Mouse (Mus musculus) gastrocnemius, postnatal 25 days (tissue): Measurements from ENCODE around the gene Fermt3. TPM values are rescaled to one million over a fixed set of nuclear protein-coding genes. Genes with fewer than 3 reads are reported as not detected.

Experiments
- DNase-seq: peaks from one replicate; pipeline ENCODE4 v3.0.0; 2022
- total RNA-seq, 2 experiments: library from RNA; stranded (reverse); gene quantifications; 1 replicate in 1 of 2; 2 replicates in 1 of 2; pipeline ENCODE4 v1.2.3; 2021

Fermt3 gene
- total RNA-seq, 2 experiments from 2014 or later: 0.84 to 1.2 TPM

DNA sequence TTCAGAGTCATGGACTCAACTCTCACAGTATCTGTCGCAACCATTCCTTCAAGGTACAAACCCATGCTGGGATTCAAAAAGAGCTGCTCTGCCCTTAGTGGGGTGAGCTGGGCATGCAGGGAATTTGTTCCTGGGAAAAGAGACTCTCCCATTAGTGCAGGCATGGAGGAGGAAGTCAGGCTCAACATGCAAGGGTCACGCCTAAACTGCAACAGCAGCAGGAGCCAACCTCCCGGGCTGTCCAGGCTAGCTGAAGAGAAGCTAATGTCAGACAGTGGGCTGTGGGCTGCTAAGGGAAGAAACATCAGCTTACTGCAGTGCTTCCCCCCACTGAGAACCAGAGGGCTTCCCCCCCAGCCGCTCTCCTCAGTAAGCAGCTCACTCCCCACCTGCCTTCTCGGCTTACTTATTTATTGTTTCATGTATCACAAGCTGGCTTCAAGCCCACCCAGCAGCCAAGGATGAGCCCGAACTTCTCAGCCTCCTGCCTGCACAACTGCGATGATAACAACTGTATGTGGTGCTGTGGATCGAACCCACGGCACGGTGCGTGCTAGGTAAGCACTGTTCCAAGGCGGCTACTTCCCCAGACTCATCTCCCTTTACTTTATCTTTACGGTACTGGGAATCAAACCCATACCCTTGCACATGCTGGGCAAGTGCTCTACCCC, 46.9 kb downstream of the Fermt3 start:
- DNase-seq: no peak

DNA sequence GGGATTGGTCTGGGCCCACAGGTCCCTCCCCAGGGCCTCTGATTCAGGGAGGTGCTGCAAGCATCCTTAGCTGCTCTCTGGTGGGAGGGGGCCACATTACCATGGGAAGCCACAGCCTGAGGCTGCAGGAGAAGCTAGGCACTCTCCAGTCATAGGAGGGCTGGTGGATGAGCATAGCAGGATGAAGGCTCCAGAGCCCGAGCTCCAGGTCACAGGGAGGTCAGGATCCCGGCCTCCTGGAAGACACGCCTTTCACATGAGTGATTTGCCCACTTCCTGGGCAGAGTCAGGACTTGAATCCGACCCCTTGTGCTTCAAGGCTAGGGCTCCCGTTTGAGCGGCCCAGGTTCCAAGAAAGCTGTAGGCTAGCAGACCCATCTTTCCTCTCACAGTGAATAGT, 47.6 kb downstream of the Fermt3 start:
- no peak for DNase-seq

DNA sequence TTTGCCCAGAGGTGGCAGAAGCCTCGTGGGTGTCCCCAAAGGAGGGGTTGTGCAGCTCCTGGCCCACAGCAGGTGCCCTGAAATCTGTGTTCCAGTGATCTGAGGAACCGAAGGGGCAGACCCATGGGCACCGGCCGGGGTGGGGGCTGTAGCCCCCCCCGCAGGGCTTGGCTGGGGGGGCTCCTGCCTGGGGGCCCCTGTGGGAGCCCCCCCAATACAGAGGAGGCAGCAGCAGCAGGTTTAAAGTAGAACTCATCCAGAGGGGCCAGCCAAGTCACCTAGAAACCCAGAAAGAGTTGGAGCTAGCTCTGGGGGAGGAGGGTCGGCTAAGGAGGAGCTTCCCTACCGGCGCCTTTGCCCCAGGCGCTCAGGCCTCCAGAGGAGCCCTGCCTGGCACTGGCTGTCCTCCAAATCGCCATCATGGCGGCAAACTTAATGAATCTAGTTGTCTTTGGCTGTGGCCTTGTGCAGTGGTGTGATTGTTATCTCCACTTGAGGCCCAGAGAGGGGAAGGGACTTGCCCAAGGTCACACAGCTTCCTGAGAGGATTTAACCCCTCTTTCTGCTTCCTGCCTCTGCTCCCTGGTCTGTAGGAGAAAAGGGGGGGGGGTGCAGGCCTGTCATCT, 48.7 kb downstream of the Fermt3 start:
- DNase-seq: no peak

DNA sequence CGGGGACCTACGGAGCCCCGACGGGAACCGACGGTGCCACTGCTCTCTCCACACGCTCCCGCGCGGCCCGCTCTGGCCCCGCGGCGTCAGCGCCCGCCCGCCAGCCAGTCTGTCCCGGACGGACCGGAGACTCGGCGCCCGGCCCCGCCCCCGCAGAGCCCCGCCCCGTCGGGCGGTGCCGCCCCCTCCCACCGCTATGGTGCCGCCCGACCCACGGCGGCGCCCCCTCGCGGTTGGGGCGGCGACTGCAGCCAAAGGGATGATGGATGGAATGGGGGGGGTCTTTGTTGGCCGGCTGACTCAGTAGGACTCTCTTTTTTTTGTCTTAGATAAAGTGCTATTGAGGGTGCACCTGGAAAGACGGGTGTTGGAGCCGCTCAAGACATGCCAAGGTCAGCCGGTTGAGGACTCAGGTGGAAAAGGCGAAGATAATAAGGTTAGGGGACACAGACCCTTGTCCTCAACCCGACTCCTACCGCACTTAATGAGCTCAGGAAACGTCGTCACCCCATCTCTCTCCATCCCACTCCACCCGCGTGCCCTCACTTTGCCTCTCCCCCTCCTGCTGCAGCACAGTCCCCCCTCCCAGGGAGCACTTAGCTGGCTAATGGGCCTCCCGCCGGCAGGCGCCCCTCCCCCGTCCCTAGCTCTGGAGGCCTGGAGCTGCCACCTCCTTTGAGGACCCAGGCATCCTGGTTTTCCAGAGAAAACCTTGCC, 49.4 kb downstream of the Fermt3 start:
- peak; percentile 82 for DNase-seq

DNA sequence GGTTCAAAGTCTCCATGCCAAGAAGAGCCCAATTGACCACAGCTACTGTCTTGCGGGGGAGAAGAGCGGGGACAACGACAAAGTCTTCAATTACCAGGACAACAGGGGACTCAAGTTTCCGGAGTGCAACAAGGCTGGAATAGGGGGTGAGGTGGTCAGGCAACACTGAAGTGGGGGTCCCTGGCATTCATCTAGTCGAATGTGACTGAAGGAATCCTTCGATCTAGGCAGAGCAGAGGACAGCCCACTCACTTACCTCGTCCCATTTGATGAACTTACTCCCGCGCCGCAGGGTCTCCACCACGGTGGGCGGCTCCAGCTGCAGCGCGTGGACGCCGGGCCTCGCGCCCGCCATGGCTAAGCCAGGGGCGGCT, 50.0 kb downstream of the Fermt3 start:
- no peak for DNase-seq

DNA sequence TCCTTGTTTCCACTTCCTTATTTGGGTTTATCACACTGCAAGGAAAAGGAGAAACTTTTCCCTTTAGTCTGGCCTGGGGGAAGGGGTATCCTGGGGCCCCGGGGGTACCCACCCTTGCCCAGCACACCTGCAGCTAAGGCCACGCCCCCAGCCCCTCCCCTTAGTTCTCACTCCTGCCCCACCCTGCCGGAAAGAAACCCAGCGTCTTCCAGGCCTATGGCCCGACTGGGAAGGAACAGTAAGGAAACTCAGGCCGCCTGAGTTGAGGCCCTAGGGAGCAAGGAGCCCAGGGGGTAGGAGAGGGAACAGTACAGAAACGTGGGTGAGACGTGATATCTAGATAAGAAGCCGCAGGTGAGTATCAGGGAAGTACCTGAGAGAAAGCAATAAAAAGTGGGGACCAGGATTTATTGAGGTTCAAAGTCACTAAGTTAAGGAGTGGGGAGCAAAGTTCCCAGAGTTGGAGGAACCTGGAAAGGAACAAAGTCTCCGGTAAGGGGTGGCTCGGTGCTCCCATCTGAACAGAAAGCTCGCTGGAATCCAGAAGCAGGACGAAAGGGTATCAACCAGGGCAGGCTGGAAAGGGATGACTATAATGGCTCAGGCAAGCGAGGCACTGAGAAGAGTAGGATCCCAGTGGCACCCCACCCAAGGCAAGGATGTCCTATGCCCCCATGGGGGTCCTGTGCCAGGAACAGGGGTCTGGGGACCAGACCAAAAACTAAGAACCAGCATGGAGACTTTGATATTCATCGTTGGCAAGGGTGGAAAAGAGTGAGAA, 50.6 kb downstream of the Fermt3 start:
- no peak for DNase-seq

DNA sequence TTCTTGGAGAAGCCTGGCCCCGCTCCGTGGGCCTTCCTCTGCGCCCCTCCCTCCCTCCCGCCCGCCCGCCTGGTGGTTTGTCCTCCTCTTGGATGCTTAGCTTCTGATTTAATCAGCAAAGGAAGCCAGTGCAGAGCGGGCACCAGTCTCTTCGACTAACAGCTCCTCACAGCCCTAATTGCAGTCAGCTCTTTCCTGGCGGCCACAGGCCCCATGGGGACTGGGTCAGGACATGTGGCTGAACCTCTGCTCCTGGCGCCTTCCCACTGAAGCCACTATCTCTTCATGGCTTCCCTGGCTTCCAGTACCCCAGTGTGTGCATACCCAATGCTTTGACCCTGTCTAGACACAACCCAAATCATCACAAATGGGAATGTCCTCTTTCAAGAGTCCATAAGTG, 62.8 kb downstream of the Fermt3 start:
- no peak for DNase-seq

DNA sequence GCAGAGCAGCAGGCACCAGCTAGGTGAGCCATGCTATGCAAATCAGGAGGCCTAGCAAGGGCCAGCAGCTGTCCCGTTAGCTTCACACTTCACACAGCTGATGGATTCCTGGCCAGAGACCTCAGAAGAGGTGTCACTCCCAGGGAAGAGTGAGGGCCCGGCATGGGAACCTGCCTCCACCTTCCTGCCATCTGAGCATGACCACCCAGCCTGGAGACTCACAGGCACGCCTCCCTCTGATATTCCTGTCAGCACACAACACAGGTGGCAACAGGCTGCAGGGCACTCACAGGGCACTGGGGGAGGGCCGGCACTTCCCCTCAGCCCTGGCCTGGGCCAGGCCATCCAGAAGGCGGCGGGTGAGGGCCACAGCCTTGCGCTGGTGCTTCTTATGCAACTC, 63.8 kb downstream of the Fermt3 start:
- no peak for DNase-seq

DNA sequence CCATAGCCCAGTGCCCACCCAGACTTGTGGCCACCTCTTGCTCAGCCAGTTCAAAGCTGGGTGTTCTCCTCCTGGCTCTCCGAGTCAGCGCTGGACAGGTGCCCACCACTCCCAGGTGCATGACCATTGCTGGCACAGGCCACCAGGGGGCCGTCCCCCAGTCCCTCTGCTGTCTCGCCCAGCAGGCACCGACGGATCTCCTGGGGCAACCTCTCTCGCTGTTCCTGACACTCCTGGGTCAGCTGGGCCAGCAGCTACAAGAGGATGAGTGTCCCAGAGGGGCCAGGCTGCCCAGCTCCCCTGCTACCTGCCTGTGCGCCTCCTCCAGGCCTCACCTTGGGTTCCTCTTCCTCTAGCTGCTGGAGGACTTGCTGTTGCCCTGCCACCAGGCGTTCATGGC, 65.2 kb downstream of the Fermt3 start:
- no peak for DNase-seq

DNA sequence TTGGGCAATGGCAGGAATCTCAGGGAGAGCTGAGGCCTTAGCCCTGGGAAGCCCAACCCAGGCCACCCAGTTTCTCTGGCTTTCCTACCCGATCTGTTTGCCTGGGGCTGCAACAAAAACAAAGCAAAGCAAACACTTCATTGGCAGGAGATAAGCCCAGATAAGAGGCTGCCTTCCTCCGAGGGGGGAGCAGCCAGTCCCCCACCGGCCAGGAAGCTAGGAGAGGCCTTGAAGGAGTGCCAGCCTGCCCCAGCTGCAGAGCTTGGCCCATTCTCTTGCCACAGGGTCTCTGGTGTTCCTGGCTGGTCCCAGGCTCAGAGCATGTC, 66.6 kb downstream of the Fermt3 start:
- peak; percentile 52 for DNase-seq

DNA sequence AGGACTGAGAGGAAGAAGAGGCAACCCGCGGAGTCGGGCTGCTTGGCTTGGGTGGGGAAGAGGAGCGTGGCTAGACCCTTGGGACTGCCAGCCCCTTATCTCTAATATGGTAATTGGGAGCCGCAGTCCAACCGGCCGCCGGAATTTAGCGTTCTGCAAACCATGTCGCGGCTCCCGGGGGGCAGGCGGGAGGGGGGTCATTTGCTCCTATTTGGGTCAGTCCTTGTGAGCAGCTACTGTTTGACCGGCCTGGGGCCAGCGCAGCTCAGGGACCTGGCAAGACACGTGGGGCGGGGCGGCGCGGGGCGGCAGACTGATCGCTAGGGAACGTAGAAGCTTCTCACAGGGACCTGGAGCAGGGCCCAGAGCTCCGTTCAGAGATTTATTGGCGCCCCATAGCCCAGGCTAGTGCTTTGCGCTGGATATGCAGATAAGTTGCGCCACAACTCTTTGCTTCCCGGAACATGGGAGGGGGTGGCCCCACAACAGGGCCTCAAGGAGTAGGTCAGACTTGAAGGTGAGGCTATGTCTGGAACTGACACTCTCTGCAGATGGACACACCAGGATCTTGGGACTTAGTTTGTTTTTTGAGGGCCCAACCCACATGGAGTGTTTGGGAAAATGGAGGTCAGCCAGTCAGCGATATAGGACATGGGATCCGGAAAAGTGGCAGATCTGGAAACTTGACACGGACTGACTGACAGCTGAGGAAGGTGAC, 67.1 kb downstream of the Fermt3 start:
- DNase-seq: peak; percentile 85

DNA sequence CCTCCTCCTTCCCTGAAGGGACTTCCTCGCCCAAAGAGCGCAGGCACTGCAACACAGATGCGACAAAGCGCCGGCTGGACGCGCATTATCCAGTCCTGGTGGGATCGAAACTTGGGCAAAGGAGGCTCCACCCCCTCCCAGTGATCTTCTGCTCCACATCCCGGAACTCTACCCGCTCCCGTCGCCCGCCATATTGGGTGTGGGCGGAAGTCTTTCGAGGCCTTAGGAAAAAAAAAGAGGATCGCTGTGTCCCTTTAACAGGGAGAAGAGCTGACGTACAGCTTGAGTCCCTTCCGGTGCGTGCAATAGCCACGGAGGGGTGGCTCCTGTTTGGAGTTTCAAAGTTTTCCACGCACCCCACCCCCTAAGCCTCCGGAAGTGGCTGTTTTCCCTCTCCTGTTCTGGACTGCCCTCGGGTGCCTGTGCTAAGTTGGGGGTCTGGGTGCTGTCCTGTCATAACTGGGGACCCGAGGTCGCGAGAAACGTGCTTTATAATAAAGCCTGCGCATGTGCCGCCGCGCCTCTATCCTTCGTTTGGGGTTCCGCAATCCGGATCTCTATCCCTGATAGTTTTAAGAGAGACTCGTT, 67.8 kb downstream of the Fermt3 start:
- DNase-seq: peak; percentile 96

DNA sequence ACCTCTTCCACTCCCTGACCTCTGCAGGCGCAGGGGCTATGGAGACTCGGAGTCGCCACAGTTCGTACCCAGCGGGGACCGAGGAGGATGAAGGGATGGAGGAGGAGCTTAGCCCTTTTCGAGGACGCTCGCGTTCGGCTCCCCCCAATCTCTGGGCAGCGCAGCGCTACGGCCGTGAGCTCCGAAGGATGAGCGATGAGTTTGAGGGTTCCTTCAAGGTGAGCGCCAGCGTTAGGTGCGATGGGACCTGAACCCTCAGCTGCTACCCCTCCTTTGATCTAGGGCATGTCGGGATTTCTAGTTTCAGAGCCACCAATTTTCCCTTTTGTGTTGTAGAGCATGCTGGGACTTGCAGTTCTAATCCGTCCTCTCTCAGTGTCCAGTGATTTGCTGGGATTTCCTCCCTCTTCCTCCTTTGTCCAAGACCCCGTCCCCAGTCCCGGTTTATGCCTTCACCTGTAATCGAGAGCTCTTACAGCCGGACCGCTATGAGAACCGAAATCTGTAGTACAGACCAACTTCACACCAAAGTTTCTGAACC, 68.6 kb downstream of the Fermt3 start:
- DNase-seq: peak; percentile 50

DNA sequence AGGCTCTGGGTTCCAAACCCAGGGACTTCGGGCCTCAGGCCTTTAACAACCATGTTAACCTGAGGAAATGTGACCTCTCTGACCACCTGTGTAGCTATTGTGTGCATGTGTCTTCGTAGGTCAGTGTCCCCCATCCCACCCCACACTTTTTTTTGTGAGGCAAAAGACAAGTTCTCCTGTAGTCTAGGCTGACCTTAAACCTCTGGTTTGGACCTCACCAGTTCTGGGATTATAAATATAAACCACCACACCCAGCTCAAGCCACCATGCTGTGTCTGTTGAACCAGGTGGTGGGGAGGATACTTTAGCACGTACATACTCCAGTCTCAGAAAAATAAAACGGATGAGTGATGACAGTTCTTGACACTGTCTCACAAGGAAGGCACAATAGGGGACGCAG, 69.3 kb downstream of the Fermt3 start:
- DNase-seq: no peak

DNA sequence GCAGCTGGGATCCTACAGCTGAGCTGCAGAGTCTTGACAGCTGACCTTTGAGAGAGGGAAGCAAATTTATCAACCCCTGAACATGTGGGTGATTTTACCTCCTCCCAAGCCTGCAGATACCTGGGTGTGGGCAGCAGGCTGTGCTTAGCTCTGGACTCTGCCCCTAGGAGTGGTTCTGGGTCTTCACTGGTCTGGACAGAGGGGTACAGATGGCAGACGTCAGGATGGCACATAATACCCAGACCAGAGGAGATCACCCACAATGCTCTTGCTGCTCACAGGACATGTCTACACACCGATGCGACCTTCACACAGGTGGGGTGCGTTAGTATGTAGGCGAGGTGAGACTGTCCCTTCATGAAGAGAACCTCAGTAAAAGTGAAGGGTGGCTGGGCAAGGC, 69.7 kb downstream of the Fermt3 start:
- no peak for DNase-seq

Other genes with a start within 250 kb of the Fermt3 start
- gene Rps6ka4, start 178.8 kb downstream of the Fermt3 start, total RNA-seq: 1 to 10 TPM; 6.7 to 7.2 TPM
- under 1 TPM; 0.40 to 0.41 TPM for gene Ccdc88b, start 161.3 kb downstream of the Fermt3 start, total RNA-seq
- gene Trmt112, start 109.8 kb downstream of the Fermt3 start, total RNA-seq: 10 to 100 TPM; 28.8 to 32.2 TPM
- gene Prdx5, start 109.4 kb downstream of the Fermt3 start, total RNA-seq: 100 to 1,000 TPM; 212 to 215 TPM
- 10 to 100 TPM; 86.8 to 89.5 TPM for gene Esrra, start 97.7 kb downstream of the Fermt3 start, total RNA-seq
- not detected for gene Catsperz, start 94.1 kb downstream of the Fermt3 start, total RNA-seq
- gene Kcnk4, start 85.0 kb downstream of the Fermt3 start, total RNA-seq: not detected
- gene Bad, start 77.6 kb downstream of the Fermt3 start, total RNA-seq: 10 to 100 TPM; 11.5 to 14.3 TPM
- gene Gpr137, start 77.0 kb downstream of the Fermt3 start, total RNA-seq: 10 to 100 TPM in 1 of 2 experiments, 1 to 10 TPM in 1; 9.5 to 10.9 TPM
- 100 to 1,000 TPM; 113 to 131 TPM for gene Ppp1r14b, start 44.5 kb downstream of the Fermt3 start, total RNA-seq
- gene Plcb3, start 43.0 kb downstream of the Fermt3 start, total RNA-seq: 10 to 100 TPM in 1 of 2 experiments, 1 to 10 TPM in 1; 9.8 to 10.4 TPM
- 10 to 100 TPM in 1 of 2 experiments, 1 to 10 TPM in 1; 7.9 to 12.4 TPM for gene Fkbp2, start 39.0 kb downstream of the Fermt3 start, total RNA-seq
- gene Vegfb, start 31.8 kb downstream of the Fermt3 start, total RNA-seq: 100 to 1,000 TPM; 143 to 156 TPM
- gene Dnajc4, start 26.9 kb downstream of the Fermt3 start, total RNA-seq: 10 to 100 TPM; 31.3 to 32.9 TPM
- 10 to 100 TPM; 15.6 to 17.2 TPM for gene Nudt22, start 23.4 kb downstream of the Fermt3 start, total RNA-seq
- 10 to 100 TPM; 21.5 to 24.5 TPM for gene Trpt1, start 23.3 kb downstream of the Fermt3 start, total RNA-seq
- gene Stip1, start 20.5 kb upstream of the Fermt3 start, total RNA-seq: 10 to 100 TPM; 86.5 to 95.6 TPM
- 100 to 1,000 TPM; 227 to 252 TPM for gene Macrod1, start 37.3 kb upstream of the Fermt3 start, total RNA-seq
- gene Flrt1, start 86.3 kb upstream of the Fermt3 start, total RNA-seq: under 1 TPM; 0.31 to 0.35 TPM
- gene Otub1, start 186.8 kb upstream of the Fermt3 start, total RNA-seq: 10 to 100 TPM; 48.4 to 48.5 TPM
- gene Cox8a, start 198.1 kb upstream of the Fermt3 start, total RNA-seq: 100 to 1,000 TPM; 101 to 120 TPM
- gene Naa40, start 221.7 kb upstream of the Fermt3 start, total RNA-seq: 10 to 100 TPM in 1 of 2 experiments, 1 to 10 TPM in 1; 8.3 to 13.0 TPM
- 1 to 10 TPM; 2.6 to 4.2 TPM for gene Rcor2, start 247.9 kb upstream of the Fermt3 start, total RNA-seq